Mouse (Mus musculus) erythroid progenitor cell, adult 5-6 weeks (primary cell): Measurements from ENCODE around the gene Zfp382. TPM values are rescaled to one million over a fixed set of nuclear protein-coding genes. Genes with fewer than 3 reads are reported as not detected.
"Not testable (repeated sequence)": the region's sequence is repeated elsewhere in the genome, so short reads cannot be mapped to it uniquely, and the experiment has no call there.

Experiments used
- ATAC-seq: replicated peaks from 2 replicates; pipeline ENCODE4 v1.8.0; 2016; ENCODE audit warnings: moderate number of reproducible peaks, mild to moderate bottlenecking, moderate TSS enrichment, inconsistent platforms; ENCODE audit not compliant: poor library complexity, low FRiP score, severe bottlenecking
- total RNA-seq, 2 experiments: library from RNA; stranded (forward) in 1 of 2; stranded (reverse) in 1 of 2; fragments of 150-400 nt in 1 of 2; fragments of 186-747, 209-891 nt in 1 of 2; gene quantifications; 2 replicates each; pipeline versions ENCODE4 v1.2.3 to v1.2.4; 2015 to 2017; ENCODE audit warnings: low replicate concordance in 2 of 2

Gene Zfp382
- total RNA-seq, 2 experiments from 2014 or later = 5.4 to 6.0 TPM

DNA sequence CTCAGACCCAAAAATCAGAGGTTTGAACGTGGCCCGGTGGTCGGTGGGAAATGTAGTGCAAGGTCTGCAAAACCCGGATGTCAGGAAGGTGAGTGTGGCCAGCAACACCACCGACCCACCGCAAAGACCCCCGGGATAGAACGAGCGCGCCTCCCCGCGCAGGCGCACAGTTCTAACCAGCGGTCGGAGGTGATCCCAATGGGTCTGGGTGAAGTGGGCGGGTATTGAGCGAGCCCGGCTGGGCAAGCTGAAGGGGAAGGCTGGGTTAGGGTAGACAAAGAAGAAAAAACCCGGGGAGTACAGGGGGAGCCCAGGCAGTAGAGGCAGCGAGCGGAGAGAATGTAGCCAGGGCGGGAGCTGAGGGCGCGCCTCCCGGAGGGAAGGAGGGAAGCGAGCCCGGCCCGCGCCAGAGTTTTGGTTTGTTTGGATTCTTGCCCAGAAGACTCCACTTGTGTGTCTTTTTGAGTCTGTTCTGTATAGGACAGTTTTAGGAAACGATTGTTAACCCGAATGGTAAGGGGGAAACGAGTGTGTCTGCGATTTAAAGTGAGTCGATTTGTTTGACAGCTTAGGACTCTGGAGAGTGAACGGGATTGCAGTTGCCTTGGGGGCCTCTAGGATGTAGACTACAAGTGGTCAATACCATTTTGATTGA lies 21.9 kb downstream of the Zfp382 start:
- no peak for ATAC-seq

DNA sequence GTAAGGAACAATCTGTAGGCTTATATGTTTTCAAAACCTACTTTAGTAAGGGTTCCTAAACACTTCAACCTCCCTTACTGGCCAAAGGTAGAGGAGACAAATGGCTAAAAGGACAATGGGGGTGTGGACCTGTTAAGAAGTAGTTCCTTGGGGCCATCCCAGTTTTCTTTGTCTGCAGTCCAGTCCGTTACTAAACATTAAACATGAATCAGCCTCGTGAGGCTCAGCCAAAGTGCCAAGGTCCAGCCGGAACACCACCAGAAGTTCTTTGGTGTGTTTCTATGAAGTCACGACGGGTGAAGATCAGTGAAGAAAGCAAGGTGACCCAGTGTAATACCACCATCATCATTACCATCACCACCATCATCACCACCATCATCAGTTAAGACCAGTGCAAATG lies 25.3 kb downstream of the Zfp382 start:
- ATAC-seq = no peak

DNA sequence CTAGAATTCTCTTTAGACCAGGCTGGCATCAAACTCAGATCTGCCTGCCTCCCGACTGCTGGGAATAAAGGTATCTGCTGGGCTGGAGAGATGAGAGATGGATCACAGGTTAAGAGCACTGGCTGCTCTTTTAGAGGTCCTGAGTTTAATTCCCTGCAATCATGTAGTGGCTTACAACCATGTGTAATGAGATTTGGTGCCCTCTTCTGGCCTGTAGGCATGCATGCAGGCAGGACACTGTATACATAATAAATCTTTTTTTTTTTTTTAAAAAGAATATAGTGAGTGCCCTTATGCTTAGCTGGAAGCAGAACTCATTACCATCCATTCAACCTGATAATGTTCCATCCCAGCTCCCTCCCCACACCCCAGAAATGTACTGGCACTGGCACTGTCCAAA lies 32.3 kb downstream of the Zfp382 start:
- ATAC-seq = no peak

DNA sequence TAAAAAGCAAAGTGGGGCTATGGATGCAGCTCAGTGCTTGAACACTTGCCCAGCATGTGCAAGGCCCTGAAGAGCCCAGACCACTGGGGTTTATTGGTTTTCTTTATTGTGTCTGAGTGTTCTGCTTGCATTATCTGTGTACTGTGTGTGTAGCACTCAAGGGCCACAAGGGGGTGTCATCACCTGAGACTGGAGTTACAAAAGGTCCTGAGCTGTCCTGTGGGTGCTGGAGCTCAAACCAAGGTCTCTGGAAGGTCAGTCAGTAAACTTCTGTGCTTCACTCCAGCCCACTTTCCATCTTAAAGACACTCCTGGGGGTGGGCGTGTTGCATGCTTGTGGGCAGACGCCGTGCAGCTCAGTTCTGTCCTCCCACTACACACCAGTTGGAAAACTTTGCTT lies 33.8 kb downstream of the Zfp382 start:
- ATAC-seq = no peak

DNA sequence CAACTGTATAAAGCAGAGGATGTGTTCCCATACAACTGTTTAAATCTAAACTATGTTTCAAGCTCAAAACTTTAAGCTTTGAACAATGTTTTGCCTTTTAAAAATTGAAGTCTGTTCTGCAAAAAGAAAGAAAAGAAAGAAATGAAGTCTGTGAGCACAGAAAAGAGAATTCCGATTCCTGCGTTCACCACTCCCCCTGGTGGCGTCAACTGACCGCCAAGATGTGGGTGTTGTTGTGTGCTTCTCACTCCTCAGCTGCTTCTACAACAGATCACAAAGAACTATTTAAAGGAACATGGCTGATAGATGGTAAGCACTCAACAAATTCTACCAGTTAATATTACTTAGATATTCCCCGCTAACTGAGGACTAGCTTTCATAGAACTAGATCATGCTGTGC lies 41.4 kb downstream of the Zfp382 start:
- no peak for ATAC-seq

DNA sequence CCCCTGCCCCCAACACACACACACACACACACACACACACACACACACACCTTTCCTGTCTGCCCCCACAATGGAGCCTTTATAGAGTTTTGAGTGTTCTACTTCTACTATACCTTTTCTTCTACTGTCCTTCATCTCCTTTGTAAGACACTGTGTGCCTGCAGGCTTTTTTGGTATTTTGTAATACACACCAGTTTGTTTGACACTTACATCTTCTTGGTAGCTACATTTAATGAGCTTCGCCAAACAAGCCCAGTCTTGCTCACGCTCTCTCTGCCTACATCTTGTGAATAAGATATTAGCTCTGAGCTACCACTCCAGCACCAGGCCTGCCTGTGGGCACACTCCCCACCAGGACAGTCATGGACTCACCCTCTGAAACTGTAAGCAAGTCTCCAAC lies 43.0 kb downstream of the Zfp382 start:
- no peak for ATAC-seq

DNA sequence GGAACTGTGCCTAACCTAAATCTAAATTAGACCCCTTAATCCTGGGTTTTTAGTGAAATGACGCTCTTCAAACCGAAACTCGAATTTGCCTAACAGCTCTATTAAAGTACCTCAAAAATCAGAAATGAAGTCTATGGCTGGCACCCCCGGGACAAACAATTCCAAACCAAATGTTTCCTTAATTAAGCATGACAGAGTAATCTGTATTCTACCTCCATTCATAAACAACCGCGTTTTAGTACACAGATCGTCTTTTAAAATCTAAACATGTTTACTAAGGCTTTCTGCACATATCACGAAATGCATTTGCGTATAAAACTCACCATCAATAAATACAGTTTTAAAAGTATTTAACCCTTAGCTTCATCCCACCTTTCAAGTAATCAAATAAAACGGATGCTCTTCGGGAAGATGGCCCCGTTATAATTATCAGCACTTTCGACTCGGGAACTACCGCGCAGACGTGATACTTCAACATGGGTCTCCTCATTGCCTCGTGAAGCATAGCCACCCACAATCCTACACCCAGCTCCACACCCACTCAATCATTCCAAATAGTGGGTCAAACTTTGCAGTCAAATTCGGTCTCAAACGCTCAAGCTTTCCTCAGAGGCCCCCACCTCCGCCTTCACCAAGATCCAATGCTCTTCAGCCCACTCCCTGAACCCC lies 47.3 kb downstream of the Zfp382 start:
- ATAC-seq = peak; percentile 37

DNA sequence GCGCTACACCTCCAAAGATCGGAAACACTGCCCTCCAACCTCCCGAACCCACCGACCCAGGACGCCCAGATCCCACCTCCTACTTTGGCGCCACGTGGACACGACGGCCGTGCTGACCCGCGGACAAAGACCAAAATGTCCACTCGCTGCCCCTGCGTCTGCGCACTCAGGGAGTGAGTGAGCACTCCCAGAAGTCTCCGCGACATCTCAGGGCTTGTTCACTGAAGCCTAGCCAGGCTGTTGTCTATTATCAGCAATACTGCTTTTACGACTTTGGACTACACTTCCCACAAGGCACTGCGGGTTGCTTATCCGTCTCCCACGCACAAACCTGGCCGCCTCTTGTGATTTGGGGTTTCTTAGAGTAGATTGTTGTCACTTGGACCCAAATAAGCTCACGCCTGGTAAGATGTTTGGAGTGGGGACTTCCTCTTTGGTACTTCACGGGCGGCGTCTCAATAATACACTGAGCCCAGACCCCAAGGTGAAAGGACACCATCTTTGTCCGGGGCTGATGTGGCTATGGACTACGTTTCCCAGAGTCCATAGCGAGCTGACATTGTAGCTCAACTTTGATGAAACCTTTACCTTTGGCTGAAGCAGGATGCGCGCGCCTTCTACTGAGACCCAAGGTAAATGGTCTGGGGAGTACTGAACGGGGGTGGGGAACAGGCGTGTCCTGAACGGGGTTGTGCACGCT lies 48.0 kb downstream of the Zfp382 start, which contains the start of gene Zfp146:
Gene Zfp146, minus strand, starts transcription at position 168 of the 700 bp plus-strand sequence.
- ATAC-seq = peak; percentile 95

DNA sequence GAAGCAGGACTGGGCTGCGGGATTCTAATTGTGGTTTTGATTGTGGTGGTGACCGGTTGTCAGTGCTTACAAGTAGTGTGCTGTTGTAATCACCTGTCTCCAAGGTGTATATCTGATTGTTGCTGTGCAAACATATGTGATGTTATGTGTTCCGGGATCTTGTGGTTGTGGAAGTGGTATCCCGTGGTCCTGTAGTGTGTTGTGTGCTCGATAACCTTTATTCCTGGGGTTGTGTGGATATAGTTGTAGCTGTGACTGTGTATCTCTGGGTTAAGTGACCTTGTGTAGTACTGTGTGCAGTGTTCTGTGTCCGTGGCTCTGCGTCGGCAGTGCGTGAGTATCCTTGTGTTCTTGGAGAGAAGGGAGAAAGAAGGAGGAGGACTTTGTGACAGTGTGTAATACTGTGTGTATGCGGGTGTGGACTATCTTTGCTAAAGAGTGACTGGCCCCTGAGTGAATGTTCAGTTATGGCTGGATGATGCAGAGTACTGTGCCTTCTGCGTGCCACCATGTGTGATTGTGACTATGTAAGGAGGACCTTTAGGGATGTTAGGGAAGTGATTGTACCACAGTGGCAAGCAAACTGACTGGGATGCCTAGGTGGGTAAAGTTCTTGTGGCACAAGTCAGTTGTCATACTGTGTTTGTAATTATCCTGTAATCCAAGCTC lies 48.7 kb downstream of the Zfp382 start:
- ATAC-seq = peak; percentile 22

DNA sequence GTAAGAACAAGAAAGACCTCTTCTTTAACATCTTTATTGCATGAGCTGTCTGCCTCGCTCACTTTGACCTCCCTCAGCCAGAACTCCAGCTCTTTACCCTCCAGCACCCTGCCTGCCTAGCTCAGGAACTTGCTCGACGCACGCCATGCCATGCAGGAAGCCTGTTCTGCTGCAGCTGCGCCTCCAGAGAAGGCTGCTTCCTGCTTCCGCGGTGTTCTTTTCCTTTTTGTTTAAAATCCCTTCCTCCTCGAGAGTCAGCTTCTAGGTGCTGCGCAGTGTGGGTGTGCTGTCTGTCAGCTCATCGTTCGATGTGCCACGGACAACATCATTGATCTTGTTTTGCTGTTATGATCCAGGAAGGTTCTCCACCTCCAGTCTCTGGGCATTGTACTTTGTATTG lies 54.7 kb downstream of the Zfp382 start:
- no peak for ATAC-seq

DNA sequence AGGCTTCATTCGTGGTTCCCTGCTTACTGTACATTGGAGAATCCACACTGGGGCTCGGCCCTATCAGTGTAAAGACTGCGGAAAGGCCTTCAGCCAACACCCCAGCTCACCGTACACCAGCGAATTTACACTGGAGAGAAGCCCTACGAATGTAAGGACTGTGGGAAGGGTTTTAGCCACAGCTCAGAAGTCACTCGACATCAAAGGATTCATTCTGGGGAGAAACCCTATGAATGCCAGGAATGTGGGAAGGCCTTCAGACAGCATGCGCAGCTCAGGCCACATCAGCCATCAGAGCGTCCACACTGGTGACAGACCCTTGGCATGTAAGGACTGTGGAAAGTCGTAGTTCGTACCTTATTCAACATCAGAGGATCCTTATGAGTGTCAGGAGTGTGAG lies 56.5 kb downstream of the Zfp382 start:
- no peak for ATAC-seq

DNA sequence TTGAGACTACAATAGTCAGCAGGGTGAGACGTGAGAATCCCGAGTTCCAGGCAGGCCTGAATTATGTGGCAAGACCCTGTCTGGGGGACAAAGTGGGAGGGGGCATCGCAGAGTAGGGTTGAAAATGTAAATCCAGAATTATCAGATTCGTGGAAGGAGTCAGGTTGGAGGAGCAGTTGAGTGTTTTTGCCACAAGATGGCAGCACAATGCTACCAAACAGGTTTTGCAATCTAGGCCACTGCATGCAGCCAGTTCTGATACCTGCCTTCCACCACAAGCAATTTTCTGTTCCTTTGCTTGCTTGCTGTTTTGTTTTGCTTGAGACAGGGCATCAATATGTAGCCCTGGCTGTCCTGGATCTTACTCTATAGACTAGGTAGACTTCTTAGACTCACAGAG lies 59.6 kb downstream of the Zfp382 start:
- peak; percentile 65 for ATAC-seq

DNA sequence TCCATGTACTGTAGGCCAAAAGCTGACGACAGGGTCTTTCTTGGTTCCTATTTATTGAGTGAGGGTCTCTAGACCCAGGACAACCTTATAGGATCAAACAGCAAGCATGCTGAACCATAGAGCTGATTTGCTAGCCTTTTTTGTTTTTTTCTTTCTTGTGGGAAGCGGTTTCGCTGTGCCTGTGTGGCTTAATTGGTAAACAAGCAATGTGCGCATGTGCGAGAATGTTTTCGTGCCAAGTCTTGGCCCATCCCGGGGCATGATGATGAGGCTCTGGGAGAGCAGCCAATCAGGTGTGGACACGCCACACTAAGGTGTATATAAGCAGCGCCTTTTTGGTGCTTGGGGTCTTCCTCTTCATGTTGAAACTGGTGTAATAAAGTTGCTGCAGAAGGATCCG lies 60.2 kb downstream of the Zfp382 start:
- ATAC-seq = not testable (repeated sequence)

DNA sequence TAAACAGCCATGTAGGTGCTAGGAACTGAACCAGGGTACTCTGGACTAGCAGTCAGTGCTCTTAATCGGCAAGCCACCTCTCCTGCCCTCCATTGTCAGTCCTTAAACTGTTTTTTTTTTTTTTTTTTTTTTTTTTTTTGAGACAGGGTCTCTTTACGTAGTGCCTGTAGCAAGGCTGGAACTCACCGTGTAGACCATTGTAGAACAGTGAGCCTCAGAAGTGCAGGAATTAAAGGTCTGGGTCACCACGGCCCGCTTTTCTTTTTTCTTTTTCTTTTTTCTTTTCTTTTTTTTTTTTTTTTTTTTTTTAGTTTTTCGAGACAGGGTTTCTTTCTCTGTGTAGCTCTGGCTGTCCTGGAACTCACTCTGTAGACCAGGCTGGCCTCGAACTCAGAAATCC lies 61.4 kb downstream of the Zfp382 start:
- ATAC-seq = not testable (repeated sequence)

DNA sequence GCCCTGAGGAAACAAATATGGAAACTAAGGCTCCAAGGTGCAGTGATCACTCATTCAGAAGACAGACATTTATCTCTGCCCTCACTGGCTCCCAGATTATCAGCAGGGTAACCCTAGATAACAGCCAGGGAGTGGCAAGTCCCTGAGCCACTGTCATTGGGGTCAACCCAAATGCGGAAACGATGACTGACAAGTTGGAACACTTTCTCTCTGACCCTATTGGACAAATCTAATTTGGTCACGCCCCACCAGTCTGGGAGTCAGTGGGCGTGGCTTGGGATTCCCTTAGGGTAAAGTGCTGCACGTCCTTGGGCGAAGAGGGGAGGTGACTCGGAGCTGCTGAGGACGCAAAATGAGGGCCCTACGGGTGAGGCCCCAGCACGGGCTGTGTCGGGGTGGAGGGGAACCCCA lies 62.1 kb downstream of the Zfp382 start, which contains the start of gene Cox7a1:
Gene Cox7a1, plus strand, starts transcription at position 266 of the 411 bp plus-strand sequence.
- ATAC-seq = peak; percentile 86

Other genes starting within 250 kb of the Zfp382 start
- gene Zfp27, start 215.4 kb upstream of the Zfp382 start, total RNA-seq (2015; ENCODE audit: low replicate concordance) = 2.9 TPM in 1 of 2 replicates, not detected in the other
- gene Zfp27, start 215.4 kb upstream of the Zfp382 start, total RNA-seq (2017; ENCODE audit: low replicate concordance) = 0.83 and 2.1 TPM in 2 replicates
- 0.36 TPM in 1 of 2 replicates, not detected in the other for gene Zfp383, start 213.7 kb upstream of the Zfp382 start, total RNA-seq (2015; ENCODE audit: low replicate concordance)
- gene Zfp383, start 213.7 kb upstream of the Zfp382 start, total RNA-seq (2017; ENCODE audit: low replicate concordance) = 0.39 TPM in 1 of 2 replicates, not detected in the other
- gene Zfp74, start 167.9 kb upstream of the Zfp382 start, total RNA-seq (2015; ENCODE audit: low replicate concordance) = 4.0 and 4.2 TPM in 2 replicates
- 0.98 and 2.6 TPM in 2 replicates for gene Zfp74, start 167.9 kb upstream of the Zfp382 start, total RNA-seq (2017; ENCODE audit: low replicate concordance)
- gene Zfp568, start 138.0 kb upstream of the Zfp382 start, total RNA-seq (2015; ENCODE audit: low replicate concordance) = 2.5 and 5.4 TPM in 2 replicates
- 4.1 and 4.2 TPM in 2 replicates for gene Zfp568, start 138.0 kb upstream of the Zfp382 start, total RNA-seq (2017; ENCODE audit: low replicate concordance)
- 1.1 TPM in 1 of 2 replicates, not detected in the other for gene Zfp14, start 70.6 kb upstream of the Zfp382 start, total RNA-seq (2015; ENCODE audit: low replicate concordance)
- 0.39 TPM in 1 of 2 replicates, not detected in the other for gene Zfp14, start 70.6 kb upstream of the Zfp382 start, total RNA-seq (2017; ENCODE audit: low replicate concordance)
- gene Zfp82, start 49.0 kb upstream of the Zfp382 start, total RNA-seq (2015; ENCODE audit: low replicate concordance) = 0.84 and 4.0 TPM in 2 replicates
- 0.64 and 2.4 TPM in 2 replicates for gene Zfp82, start 49.0 kb upstream of the Zfp382 start, total RNA-seq (2017; ENCODE audit: low replicate concordance)
- gene Gm26920, start 31.5 kb upstream of the Zfp382 start, total RNA-seq (2015; ENCODE audit: low replicate concordance) = not detected in 2 replicates
- gene Gm26920, start 31.5 kb upstream of the Zfp382 start, total RNA-seq (2017; ENCODE audit: low replicate concordance) = not detected in 2 replicates
- gene Zfp566, start 31.4 kb upstream of the Zfp382 start, total RNA-seq (2015; ENCODE audit: low replicate concordance) = 2.1 and 2.5 TPM in 2 replicates
- gene Zfp566, start 31.4 kb upstream of the Zfp382 start, total RNA-seq (2017; ENCODE audit: low replicate concordance) = not detected in 2 replicates
- 16.2 and 26.8 TPM in 2 replicates for gene Zfp260, start 27.2 kb upstream of the Zfp382 start, total RNA-seq (2015; ENCODE audit: low replicate concordance)
- 2.7 and 3.0 TPM in 2 replicates for gene Zfp260, start 27.2 kb upstream of the Zfp382 start, total RNA-seq (2017; ENCODE audit: low replicate concordance)
- 21.3 and 48.2 TPM in 2 replicates for gene Zfp146, start 47.8 kb downstream of the Zfp382 start, total RNA-seq (2015; ENCODE audit: low replicate concordance)
- 33.2 and 35.6 TPM in 2 replicates for gene Zfp146, start 47.8 kb downstream of the Zfp382 start, total RNA-seq (2017; ENCODE audit: low replicate concordance)
- not detected in 2 replicates for gene Cox7a1, start 62.2 kb downstream of the Zfp382 start, total RNA-seq (2015; ENCODE audit: low replicate concordance)
- gene Cox7a1, start 62.2 kb downstream of the Zfp382 start, total RNA-seq (2017; ENCODE audit: low replicate concordance) = not detected in 2 replicates
- 161 and 183 TPM in 2 replicates for gene Capns1, start 76.9 kb downstream of the Zfp382 start, total RNA-seq (2015; ENCODE audit: low replicate concordance)
- gene Capns1, start 76.9 kb downstream of the Zfp382 start, total RNA-seq (2017; ENCODE audit: low replicate concordance) = 48.6 and 66.3 TPM in 2 replicates
- 18.4 and 35.0 TPM in 2 replicates for gene Polr2i, start 110.0 kb downstream of the Zfp382 start, total RNA-seq (2015; ENCODE audit: low replicate concordance)
- 0.76 and 26.8 TPM in 2 replicates for gene Polr2i, start 110.0 kb downstream of the Zfp382 start, total RNA-seq (2017; ENCODE audit: low replicate concordance)
- gene Tbcb, start 110.3 kb downstream of the Zfp382 start, total RNA-seq (2015; ENCODE audit: low replicate concordance) = 10.9 and 33.9 TPM in 2 replicates
- gene Tbcb, start 110.3 kb downstream of the Zfp382 start, total RNA-seq (2017; ENCODE audit: low replicate concordance) = 15.0 and 29.7 TPM in 2 replicates
- not detected in 2 replicates for gene Ovol3, start 113.8 kb downstream of the Zfp382 start, total RNA-seq (2015; ENCODE audit: low replicate concordance)
- not detected in 2 replicates for gene Ovol3, start 113.8 kb downstream of the Zfp382 start, total RNA-seq (2017; ENCODE audit: low replicate concordance)
- gene Thap8, start 158.2 kb downstream of the Zfp382 start, total RNA-seq (2015; ENCODE audit: low replicate concordance) = not detected in 2 replicates
- not detected in 2 replicates for gene Thap8, start 158.2 kb downstream of the Zfp382 start, total RNA-seq (2017; ENCODE audit: low replicate concordance)
- 42.8 and 71.4 TPM in 2 replicates for gene Wdr62, start 158.5 kb downstream of the Zfp382 start, total RNA-seq (2015; ENCODE audit: low replicate concordance)
- 26.2 and 31.1 TPM in 2 replicates for gene Wdr62, start 158.5 kb downstream of the Zfp382 start, total RNA-seq (2017; ENCODE audit: low replicate concordance)
- gene Clip3, start 169.8 kb downstream of the Zfp382 start, total RNA-seq (2015; ENCODE audit: low replicate concordance) = not detected in 2 replicates
- not detected in 2 replicates for gene Clip3, start 169.8 kb downstream of the Zfp382 start, total RNA-seq (2017; ENCODE audit: low replicate concordance)
- 2.5 and 11.3 TPM in 2 replicates for gene Alkbh6, start 186.8 kb downstream of the Zfp382 start, total RNA-seq (2015; ENCODE audit: low replicate concordance)
- gene Alkbh6, start 186.8 kb downstream of the Zfp382 start, total RNA-seq (2017; ENCODE audit: low replicate concordance) = 4.2 TPM in 1 of 2 replicates, not detected in the other
- not detected in 2 replicates for gene Syne4, start 192.9 kb downstream of the Zfp382 start, total RNA-seq (2015; ENCODE audit: low replicate concordance)
- gene Syne4, start 192.9 kb downstream of the Zfp382 start, total RNA-seq (2017; ENCODE audit: low replicate concordance) = not detected in 2 replicates
- gene E130208F15Rik, start 199.8 kb downstream of the Zfp382 start, total RNA-seq (2015; ENCODE audit: low replicate concordance) = not detected in 2 replicates
- 0.39 TPM in 1 of 2 replicates, not detected in the other for gene E130208F15Rik, start 199.8 kb downstream of the Zfp382 start, total RNA-seq (2017; ENCODE audit: low replicate concordance)
- 2.5 TPM in 1 of 2 replicates, not detected in the other for gene Sdhaf1, start 202.0 kb downstream of the Zfp382 start, total RNA-seq (2015; ENCODE audit: low replicate concordance)
- 0.45 and 0.64 TPM in 2 replicates for gene Sdhaf1, start 202.0 kb downstream of the Zfp382 start, total RNA-seq (2017; ENCODE audit: low replicate concordance)
- gene Lrfn3, start 240.8 kb downstream of the Zfp382 start, total RNA-seq (2015; ENCODE audit: low replicate concordance) = not detected in 2 replicates
- gene Lrfn3, start 240.8 kb downstream of the Zfp382 start, total RNA-seq (2017; ENCODE audit: low replicate concordance) = not detected in 2 replicates